Mouse (Mus musculus): Measurements from ENCODE around the gene Ywhag. TPM values are rescaled to one million over a fixed set of nuclear protein-coding genes. Genes with fewer than 3 reads are reported as not detected.
A peak's percentile ranks its signal among the peaks of the same experiment; 100 is the strongest.

Gene Ywhag
- polyA plus RNA-seq, 1 experiment from 2014 or later: 97.4 TPM

- no peak overlapping the region for H3K4me3 ChIP-seq (ENCODE audit: low read depth, low read length)
- H3K4me1 ChIP-seq (ENCODE audit: control insufficient read depth, insufficient read depth, low read length): peaks cover 4% of the 10 kb centered on the region
- H3K9me3 ChIP-seq (ENCODE audit: control insufficient read depth, low read length): no peaks in the 10 kb centered on the region
- peaks cover 42% of the 10 kb centered on the region for H3K36me3 ChIP-seq (ENCODE audit: control insufficient read depth, insufficient read depth, low read length)
- DNase-seq (ENCODE audit: low spot score) (peak; percentile 19), ATAC-seq (ENCODE audit: low read depth) (no peak)
- no peak overlapping the region for H3K4me2 ChIP-seq (ENCODE audit: low read depth, low read length)
- 59% methylated on average over 8 of the region's 8 CpGs for WGBS
- peak overlapping the region; percentile 28; the same call in 1 of the 2 replicates for H3K27ac ChIP-seq (replicated peaks; ENCODE audit: low read depth, low read length)
- no peaks in the 10 kb centered on the region for H3K27me3 ChIP-seq (replicated peaks; ENCODE audit: control insufficient read depth, insufficient read depth, low read length)
- 0 out of 2 replicates have a peak overlapping the region, but pooled peaks have one; percentile 30 for H3K9ac ChIP-seq (ENCODE audit: low read depth, low read length)
These were observed 28.8 kb downstream of the Ywhag start for GRCm38 (mm10) chr5:135905320-135906225.

- Histone ChIP-seq H3K4me3 (ENCODE audit: low read depth, low read length) (no peak overlapping the region), H3K27ac (replicated peaks; ENCODE audit: low read depth, low read length) (peak overlapping the region; percentile 74; the same call in 1 of the 2 replicates), H3K4me2 (ENCODE audit: low read depth, low read length) (peak overlapping the region; percentile 84), H3K4me1 (ENCODE audit: control insufficient read depth, insufficient read depth, low read length) (peaks cover 4% of the 10 kb centered on the region), H3K9ac (ENCODE audit: low read depth, low read length) (peak overlapping the region; percentile 60; the same call in 1 of the 2 replicates), H3K36me3 (ENCODE audit: control insufficient read depth, insufficient read depth, low read length) (peaks cover 29% of the 10 kb centered on the region), H3K9me3 (ENCODE audit: control insufficient read depth, low read length) (no peaks in the 10 kb centered on the region), H3K27me3 (replicated peaks; ENCODE audit: control insufficient read depth, insufficient read depth, low read length) (no peaks in the 10 kb centered on the region)
- DNase-seq (ENCODE audit: low spot score) (no peak), ATAC-seq (ENCODE audit: low read depth) (no peak)
- WGBS: 57% methylated on average over 5 of the region's 5 CpGs
These were observed 30.2 kb downstream of the Ywhag start for GRCm38 (mm10) chr5:135904259-135904658.

- Histone ChIP-seq H3K9ac (ENCODE audit: low read depth, low read length) (peak overlapping the region; percentile 60), H3K4me1 (ENCODE audit: control insufficient read depth, insufficient read depth, low read length) (peaks cover 4% of the 10 kb centered on the region), H3K27ac (replicated peaks; ENCODE audit: low read depth, low read length) (peak overlapping the region; percentile 74), H3K27me3 (replicated peaks; ENCODE audit: control insufficient read depth, insufficient read depth, low read length) (no peaks in the 10 kb centered on the region), H3K4me3 (ENCODE audit: low read depth, low read length) (peak overlapping the region; percentile 44), H3K9me3 (ENCODE audit: control insufficient read depth, low read length) (no peaks in the 10 kb centered on the region), H3K4me2 (ENCODE audit: low read depth, low read length) (peak overlapping the region; percentile 84), H3K36me3 (ENCODE audit: control insufficient read depth, insufficient read depth, low read length) (peaks cover 23% of the 10 kb centered on the region)
- WGBS: 0% methylated on average over 29 of the region's 30 CpGs
- ATAC-seq (ENCODE audit: low read depth) (peak; percentile 96), DNase-seq (ENCODE audit: low spot score) (peak; percentile 95)
These were observed 30.8 kb downstream of the Ywhag start for GRCm38 (mm10) chr5:135903551-135904151.

- 26% methylated on average over 7 of the region's 7 CpGs for WGBS
- H3K27ac ChIP-seq (replicated peaks; ENCODE audit: low read depth, low read length): peak overlapping the region; percentile 74
- no peak for ATAC-seq (ENCODE audit: low read depth)
These were observed 31.4 kb downstream of the Ywhag start for GRCm38 (mm10) chr5:135903058-135903457.

GRCm38 (mm10) chr5:135901354-135902095 lies 32.9 kb downstream of the Ywhag start:
- Histone ChIP-seq H3K4me3 (ENCODE audit: low read depth, low read length) (no peak overlapping the region), H3K9ac (ENCODE audit: low read depth, low read length) (no peak overlapping the region), H3K4me1 (ENCODE audit: control insufficient read depth, insufficient read depth, low read length) (peaks cover 4% of the 10 kb centered on the region), H3K27ac (replicated peaks; ENCODE audit: low read depth, low read length) (no peak overlapping the region), H3K9me3 (ENCODE audit: control insufficient read depth, low read length) (no peaks in the 10 kb centered on the region), H3K27me3 (replicated peaks; ENCODE audit: control insufficient read depth, insufficient read depth, low read length) (no peaks in the 10 kb centered on the region), H3K36me3 (ENCODE audit: control insufficient read depth, insufficient read depth, low read length) (peaks cover 4% of the 10 kb centered on the region; the same call in 1 of the 2 replicates), H3K4me2 (ENCODE audit: low read depth, low read length) (no peak overlapping the region)
- 66% methylated on average over 6 of the region's 6 CpGs for WGBS
- DNase-seq (ENCODE audit: low spot score): no peak
- ATAC-seq (ENCODE audit: low read depth): no peak

More at GRCm38 (mm10) chr5:135903058-135903457, 31.4 kb downstream of the Ywhag start:
- Histone ChIP-seq H3K4me2 (ENCODE audit: low read depth, low read length) (peak overlapping the region; percentile 84), H3K4me1 (ENCODE audit: control insufficient read depth, insufficient read depth, low read length) (peaks cover 4% of the 10 kb centered on the region), H3K27me3 (replicated peaks; ENCODE audit: control insufficient read depth, insufficient read depth, low read length) (no peaks in the 10 kb centered on the region), H3K4me3 (ENCODE audit: low read depth, low read length) (peak overlapping the region; percentile 44), H3K9ac (ENCODE audit: low read depth, low read length) (peak overlapping the region; percentile 60), H3K9me3 (ENCODE audit: control insufficient read depth, low read length) (no peaks in the 10 kb centered on the region), H3K36me3 (ENCODE audit: control insufficient read depth, insufficient read depth, low read length) (peaks cover 18% of the 10 kb centered on the region)
- DNase-seq (ENCODE audit: low spot score): no peak

- H3K27me3 ChIP-seq (replicated peaks; ENCODE audit: control insufficient read depth, insufficient read depth, low read length): no peaks in the 10 kb centered on the region
- H3K9me3 ChIP-seq (ENCODE audit: control insufficient read depth, low read length): no peaks in the 10 kb centered on the region
- H3K36me3 ChIP-seq (ENCODE audit: control insufficient read depth, insufficient read depth, low read length): peaks cover 4% of the 10 kb centered on the region; the same call in 1 of the 2 replicates
- no peak for DNase-seq (ENCODE audit: low spot score)
- no peak overlapping the region for H3K27ac ChIP-seq (replicated peaks; ENCODE audit: low read depth, low read length)
- no peak overlapping the region for H3K4me2 ChIP-seq (ENCODE audit: low read depth, low read length)
- ATAC-seq (ENCODE audit: low read depth): no peak
- no peak overlapping the region for H3K9ac ChIP-seq (ENCODE audit: low read depth, low read length)
- H3K4me1 ChIP-seq (ENCODE audit: control insufficient read depth, insufficient read depth, low read length): peaks cover 4% of the 10 kb centered on the region
- no peak overlapping the region for H3K4me3 ChIP-seq (ENCODE audit: low read depth, low read length)
- WGBS: 80% methylated on average over 3 of the region's 3 CpGs
These were observed 33.7 kb downstream of the Ywhag start for GRCm38 (mm10) chr5:135900701-135901100.

GRCm38 (mm10) chr5:135899833-135900232 lies 34.6 kb downstream of the Ywhag start:
- no peak overlapping the region for H3K9ac ChIP-seq (ENCODE audit: low read depth, low read length)
- H3K4me2 ChIP-seq (ENCODE audit: low read depth, low read length): no peak overlapping the region
- H3K4me3 ChIP-seq (ENCODE audit: low read depth, low read length): no peak overlapping the region
- WGBS: 53% methylated on average over 4 of the region's 4 CpGs
- ATAC-seq (ENCODE audit: low read depth): no peak
- no peaks in the 10 kb centered on the region for H3K27me3 ChIP-seq (replicated peaks; ENCODE audit: control insufficient read depth, insufficient read depth, low read length)
- no peak overlapping the region for H3K27ac ChIP-seq (replicated peaks; ENCODE audit: low read depth, low read length)
- H3K4me1 ChIP-seq (ENCODE audit: control insufficient read depth, insufficient read depth, low read length): peaks cover 4% of the 10 kb centered on the region
- H3K36me3 ChIP-seq (ENCODE audit: control insufficient read depth, insufficient read depth, low read length): peaks cover 4% of the 10 kb centered on the region; the same call in 1 of the 2 replicates
- no peaks in the 10 kb centered on the region for H3K9me3 ChIP-seq (ENCODE audit: control insufficient read depth, low read length)
- no peak for DNase-seq (ENCODE audit: low spot score)

- Histone ChIP-seq H3K27me3 (replicated peaks; ENCODE audit: control insufficient read depth, insufficient read depth, low read length) (no peaks in the 10 kb centered on the region), H3K9ac (ENCODE audit: low read depth, low read length) (no peak overlapping the region), H3K4me3 (ENCODE audit: low read depth, low read length) (no peak overlapping the region), H3K27ac (replicated peaks; ENCODE audit: low read depth, low read length) (no peak overlapping the region), H3K36me3 (ENCODE audit: control insufficient read depth, insufficient read depth, low read length) (no peaks in the 10 kb centered on the region), H3K4me1 (ENCODE audit: control insufficient read depth, insufficient read depth, low read length) (peaks cover 4% of the 10 kb centered on the region), H3K4me2 (ENCODE audit: low read depth, low read length) (no peak overlapping the region), H3K9me3 (ENCODE audit: control insufficient read depth, low read length) (no peaks in the 10 kb centered on the region)
- 77% methylated on average over 4 of the region's 4 CpGs for WGBS
- DNase-seq (ENCODE audit: low spot score) (no peak), ATAC-seq (ENCODE audit: low read depth) (no peak)
These were observed 35.4 kb downstream of the Ywhag start for GRCm38 (mm10) chr5:135898995-135899394.
